Mouse (Mus musculus) brain, embryonic 14.5 days (tissue): ENCODE results near the gene Cdca7l. TPM values are rescaled to one million over a fixed set of nuclear protein-coding genes. Genes with fewer than 3 reads are reported as not detected.
"Not testable (repeated sequence)": the region's sequence is repeated elsewhere in the genome, so short reads cannot be mapped to it uniquely, and the experiment has no call there.

Experiments
- DNase-seq: peaks from one replicate; pipeline ENCODE4 v3.0.0-alpha.2; 2011; ENCODE audit warnings: low read depth
- CTCF ChIP-seq: fragments of 200-500 bp; IDR thresholded peaks from 2 replicates; pipeline ENCODE4 v1.5.1; 2012; ENCODE audit warnings: inconsistent platforms, mild to moderate bottlenecking, moderate library complexity, borderline replicate concordance; ENCODE audit not compliant: insufficient read depth, insufficient read length; ENCODE audit errors: extremely low read depth
- POLR2A ChIP-seq: fragments of 200-500 bp; IDR thresholded peaks from 2 replicates; pipeline ENCODE4 v1.6.1; 2012; ENCODE audit warnings: mild to moderate bottlenecking, inconsistent platforms, borderline replicate concordance; ENCODE audit not compliant: poor library complexity, insufficient read depth, insufficient read length, severe bottlenecking; ENCODE audit errors: extremely low read depth
- polyA plus RNA-seq: library from polyadenylated mRNA; depleted of rRNA; stranded (reverse); fragments of >200 nt; gene quantifications from 2 replicates; pipeline ENCODE4 v1.2.3, GENCODE M21; 2012; rRNA removed

Cdca7l gene
- polyA plus RNA-seq: 5.6 and 6.9 TPM in 2 replicates

GRCm38 (mm10) chr12:117803989-117804388, at the start of gene Cdca7l:
Cdca7l (plus strand) TSS chr12:117804289.
- DNase-seq: not testable (repeated sequence)

DNA sequence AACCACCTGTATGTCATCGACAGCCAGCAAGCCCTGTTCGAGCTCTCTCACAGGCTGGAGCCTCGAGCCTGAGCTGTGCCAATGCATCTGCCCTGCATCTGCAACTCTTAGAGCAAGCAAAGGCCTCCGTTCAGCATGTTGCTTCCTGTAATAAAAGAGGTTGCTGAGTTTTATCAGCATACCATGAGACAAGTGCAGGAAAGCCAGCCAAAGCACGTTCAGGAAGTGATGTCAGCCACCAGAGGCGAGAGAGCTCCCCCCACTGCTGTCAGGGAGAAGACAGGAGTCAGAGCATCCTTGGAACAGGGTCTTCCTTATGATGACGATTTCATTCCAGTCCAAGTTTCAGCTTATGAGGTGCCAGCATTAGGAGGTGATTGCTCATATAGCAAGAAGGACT, 48.1 kb upstream of the Cdca7l start:
- TF ChIP-seq CTCF (no peak), POLR2A (no peak)
- no peak for DNase-seq

DNA sequence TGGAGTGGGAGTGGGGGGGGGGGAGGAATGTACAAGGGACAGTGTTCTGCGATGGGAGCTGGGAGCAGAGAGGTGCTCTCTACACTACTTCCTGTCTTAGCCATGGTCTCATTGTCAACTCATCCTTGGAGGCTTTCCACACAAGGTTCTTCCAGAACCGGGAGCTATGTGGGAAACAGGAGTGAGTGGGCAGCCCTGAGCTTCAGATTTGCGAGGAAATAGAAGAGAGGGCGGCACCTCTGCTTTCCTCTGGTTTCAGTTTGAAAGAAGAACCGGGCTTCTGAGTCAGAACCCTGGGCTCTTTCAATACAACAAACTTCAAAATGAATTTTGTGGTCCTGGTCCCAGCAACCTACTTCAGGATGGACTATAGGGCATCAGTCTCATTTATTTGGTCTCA, 43.7 kb upstream of the Cdca7l start:
- TF ChIP-seq POLR2A: no peak
- TF ChIP-seq CTCF: no peak
- DNase-seq: no peak

- no peak for DNase-seq
- TF ChIP-seq POLR2A (no peak), CTCF (no peak)
These were observed 43.2 kb upstream of the Cdca7l start for GRCm38 (mm10) chr12:117760846-117761245.

GRCm38 (mm10) chr12:117761698-117762097, 42.4 kb upstream of the Cdca7l start:
- peak; percentile 79 for DNase-seq
- no peak for TF ChIP-seq POLR2A
- no peak for TF ChIP-seq CTCF

DNA sequence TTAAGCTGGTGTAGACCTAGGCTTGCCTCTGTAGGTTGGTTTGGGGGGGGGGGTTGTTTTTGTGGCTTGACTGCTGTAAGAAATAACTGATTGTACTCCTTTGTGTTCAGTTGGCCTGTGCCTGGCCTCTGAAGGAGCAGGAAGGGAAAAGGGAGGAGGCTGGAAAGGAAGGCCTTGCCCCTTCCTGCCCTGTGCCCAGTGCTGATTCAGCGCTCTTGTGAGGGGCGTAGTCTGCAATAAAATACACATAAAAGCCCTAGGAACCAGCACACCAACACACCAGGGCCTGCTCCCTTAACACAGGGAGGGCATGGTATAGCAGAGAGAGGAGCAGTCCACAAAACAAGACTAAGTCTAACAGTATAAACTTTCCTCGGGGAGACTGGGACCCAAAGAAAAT, 40.8 kb upstream of the Cdca7l start:
- DNase-seq: no peak
- TF ChIP-seq CTCF (no peak), POLR2A (no peak)

DNA sequence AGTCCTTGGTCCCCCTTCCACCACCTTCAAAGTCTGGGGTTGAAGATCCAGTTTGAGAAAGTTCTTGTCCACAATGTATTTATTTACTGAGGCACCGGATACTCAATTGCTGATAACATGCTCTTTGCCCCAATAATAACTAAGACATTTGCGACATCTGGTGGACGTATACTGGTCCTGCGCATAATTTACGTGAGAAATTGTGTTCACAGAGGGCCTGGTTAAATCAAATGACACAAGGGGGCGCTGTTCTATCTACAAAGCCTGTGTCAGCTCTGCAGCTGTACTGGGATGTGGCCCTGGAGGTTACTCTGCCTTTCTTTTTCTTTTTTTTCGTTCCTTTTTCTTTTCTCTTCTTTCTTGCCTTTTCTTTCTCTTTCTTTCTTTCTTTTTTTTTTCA, 39.2 kb upstream of the Cdca7l start:
- TF ChIP-seq POLR2A (no peak), CTCF (peak; percentile 86; the same call in 1 of the 2 replicates)
- DNase-seq: peak; percentile 95

DNA sequence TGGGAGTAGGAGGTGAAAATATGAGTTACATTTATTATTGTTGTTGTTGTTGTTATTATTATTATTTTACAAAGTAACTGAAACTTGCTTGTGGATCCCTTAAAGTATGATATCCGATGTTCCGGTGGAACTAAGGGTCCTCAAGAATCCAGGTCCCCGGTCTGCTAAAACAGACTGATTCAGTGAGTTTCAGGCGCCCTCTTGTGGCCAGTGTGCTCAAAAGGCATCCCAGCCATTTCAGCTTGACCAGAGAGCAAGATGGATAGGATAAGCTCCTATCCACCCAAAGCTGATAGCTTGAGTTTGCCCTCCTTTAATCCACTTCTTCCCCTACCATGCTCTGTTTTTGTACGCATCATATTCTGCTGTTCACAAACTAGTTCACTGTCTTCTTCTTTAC, 35.0 kb upstream of the Cdca7l start:
- TF ChIP-seq CTCF (peak; percentile 92), POLR2A (no peak)
- DNase-seq: peak; percentile 90

GRCm38 (mm10) chr12:117770211-117770610, 33.9 kb upstream of the Cdca7l start:
- TF ChIP-seq CTCF: no peak
- TF ChIP-seq POLR2A: no peak
- peak; percentile 22 for DNase-seq

GRCm38 (mm10) chr12:117771156-117771555, 32.9 kb upstream of the Cdca7l start:
- DNase-seq: no peak
- no peak for TF ChIP-seq CTCF
- no peak for TF ChIP-seq POLR2A

DNA sequence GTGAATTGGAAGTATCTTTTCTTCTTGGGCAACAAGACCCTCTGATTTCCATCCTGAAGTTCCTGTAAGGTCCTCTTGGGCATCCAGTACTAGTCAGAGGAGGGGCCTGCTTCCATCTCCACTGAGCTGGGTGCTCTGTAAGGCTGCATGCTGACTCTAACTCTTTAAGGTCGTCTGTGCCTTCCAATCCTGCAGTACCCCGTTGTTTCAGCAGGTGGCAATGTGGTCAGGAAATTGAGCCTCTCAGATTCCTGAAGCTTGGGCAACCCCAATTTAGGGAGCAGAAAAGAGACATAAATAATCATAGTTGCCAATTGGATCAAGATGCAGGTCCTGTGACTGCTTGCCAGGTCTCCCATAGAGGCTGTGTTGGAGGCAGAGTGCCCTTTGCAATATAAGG, 31.5 kb upstream of the Cdca7l start:
- TF ChIP-seq CTCF (peak; percentile 79; the same call in 1 of the 2 replicates), POLR2A (no peak)
- peak; percentile 82 for DNase-seq

DNA sequence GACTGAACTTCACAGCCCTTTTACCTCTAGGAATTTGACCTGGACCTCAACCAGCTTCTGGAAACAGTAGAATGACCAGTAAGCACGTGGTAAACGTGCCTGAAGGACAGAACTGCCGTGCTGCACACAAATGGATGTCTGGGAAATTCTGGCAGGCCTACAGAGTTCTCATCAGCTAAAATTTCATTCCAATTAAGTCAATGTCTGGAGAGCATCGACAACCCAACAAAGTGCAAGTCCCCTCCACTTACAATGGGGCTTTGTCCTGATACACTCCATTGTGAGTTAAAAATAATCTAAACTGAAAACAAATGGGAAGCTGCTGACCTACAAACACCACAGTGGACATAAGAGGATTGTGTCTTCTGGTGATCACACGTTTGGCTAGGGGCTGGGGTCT, 27.2 kb upstream of the Cdca7l start:
- DNase-seq: no peak
- TF ChIP-seq POLR2A (no peak), CTCF (no peak)

DNA sequence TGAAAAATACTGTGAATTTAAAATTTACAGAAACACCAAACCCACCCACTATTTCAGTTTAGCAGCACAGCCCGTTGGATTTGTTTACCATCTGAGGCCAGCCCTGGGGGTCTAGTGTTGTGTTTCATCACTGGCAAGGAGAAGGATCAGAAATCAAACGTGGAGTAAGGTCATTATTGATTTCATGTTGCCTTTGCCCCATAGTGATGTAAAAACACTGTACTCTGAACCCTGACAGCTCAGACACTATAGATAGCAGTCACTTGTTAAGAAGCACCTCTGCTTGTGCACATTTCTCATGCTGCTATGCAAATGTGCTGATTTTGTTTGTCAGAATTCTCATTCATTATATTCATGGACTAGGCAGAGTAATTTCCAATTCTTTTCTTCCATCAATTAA, 22.7 kb upstream of the Cdca7l start:
- TF ChIP-seq POLR2A (no peak), CTCF (no peak)
- no peak for DNase-seq
